Mouse (Mus musculus) hindbrain, embryonic 14.5 days (tissue): ENCODE data around the gene Il9r. TPM values are rescaled to one million over a fixed set of nuclear protein-coding genes. Genes with fewer than 3 reads are reported as not detected.

Experiments
- ATAC-seq: fragments of 200-750 bp; cut with Nextera tagmentation; 2 replicates; pipeline ENCODE4 v1.8.0; 2017; ENCODE audit warnings: moderate number of reproducible peaks, mild to moderate bottlenecking, moderate TSS enrichment, moderate library complexity; ENCODE audit not compliant: low FRiP score
- DNase-seq: peaks from one replicate; pipeline ENCODE4 v3.0.0-alpha.2; 2015; ENCODE audit warnings: low spot score
- H3K27ac ChIP-seq: fragments of 300-500 bp; sonication (generic); 2 replicates; pipeline ENCODE4 v1.5.1; 2014; ENCODE audit warnings: mild to moderate bottlenecking, moderate library complexity
- H3K27me3 ChIP-seq: fragments of 300-500 bp; sonication (generic); 2 replicates; pipeline ENCODE4 v1.6.1; 2014; ENCODE audit warnings: mild to moderate bottlenecking, low read length, mixed read lengths; ENCODE audit not compliant: control insufficient read depth, insufficient read depth
- H3K36me3 ChIP-seq: fragments of 300-500 bp; sonication (generic); replicated peaks from 2 replicates; pipeline ENCODE4 v1.6.1; 2014; ENCODE audit not compliant: control insufficient read depth, insufficient read depth
- H3K4me1 ChIP-seq: fragments of 300-500 bp; sonication (generic); replicated peaks from 2 replicates; pipeline ENCODE4 v1.6.1; 2014; ENCODE audit warnings: antibody characterized with exemption, low read length, mixed read lengths; ENCODE audit not compliant: control insufficient read depth, insufficient read depth
- H3K4me2 ChIP-seq: fragments of 300-500 bp; sonication (generic); replicated peaks from 2 replicates; pipeline ENCODE4 v1.6.1; 2014; ENCODE audit warnings: mild to moderate bottlenecking, moderate library complexity
- H3K4me3 ChIP-seq: fragments of 300-500 bp; sonication (generic); replicated peaks from 2 replicates; pipeline ENCODE4 v1.5.1; 2014; ENCODE audit warnings: mild to moderate bottlenecking, low read length
- H3K9ac ChIP-seq: fragments of 300-500 bp; sonication (generic); 2 replicates; pipeline ENCODE4 v1.6.1; 2014
- H3K9me3 ChIP-seq: fragments of 300-500 bp; sonication (generic); 2 replicates; pipeline ENCODE4 v1.6.1; 2016; ENCODE audit warnings: low read length; ENCODE audit not compliant: control insufficient read depth
- WGBS: fragments of 180-500 bp; shearing (Covaris S2); extraction: QIAGEN DNeasy Blood & Tissue Kit; methylation state at CpG from one replicate; pipeline ENCODE4 v1.1.7; 2014; 5-methylcytosine and 5-hydroxymethylcytosine counted together
- polyA plus RNA-seq: library from polyadenylated mRNA; unstranded; fragments of >200 nt; fragmentation: Nextera tagmentation; extraction: Ambion mirVana; gene quantifications from 2 replicates; pipeline ENCODE4 v1.2.1, GENCODE M21; 2014

Gene Il9r
- polyA plus RNA-seq, 1 experiment from 2014 or later: not detected

DNA sequence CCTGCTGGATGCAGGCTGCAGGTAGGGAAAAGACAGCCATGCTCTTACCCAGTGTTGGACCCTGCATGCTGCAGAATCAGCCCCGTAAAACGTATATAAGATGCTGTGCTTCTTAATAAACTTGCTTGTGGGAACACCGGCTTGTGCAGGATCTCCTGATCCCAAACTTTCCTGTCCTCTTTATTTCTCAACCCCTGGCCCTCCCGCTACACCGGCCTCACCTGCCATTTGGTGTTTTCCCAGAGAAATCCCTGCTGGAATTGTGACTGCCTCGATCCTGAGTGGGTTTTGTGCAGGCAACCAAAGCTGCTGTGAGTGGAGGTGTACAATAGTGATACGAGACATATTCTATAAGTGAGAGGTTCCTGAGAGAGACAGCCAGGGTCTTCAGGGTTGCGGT is 15.6 kb downstream of the Il9r start:
- Histone ChIP-seq H3K9me3 (no peaks in the 10 kb centered on the region), H3K27me3 (no peaks in the 10 kb centered on the region), H3K4me3 (no peak overlapping the region), H3K36me3 (no peaks in the 10 kb centered on the region), H3K4me2 (no peak overlapping the region), H3K4me1 (no peaks in the 10 kb centered on the region), H3K9ac (no peak overlapping the region), H3K27ac (no peak overlapping the region)
- ATAC-seq: no peak
- WGBS: 91% methylated on average over 8 of the region's 8 CpGs
- no peak for DNase-seq

DNA sequence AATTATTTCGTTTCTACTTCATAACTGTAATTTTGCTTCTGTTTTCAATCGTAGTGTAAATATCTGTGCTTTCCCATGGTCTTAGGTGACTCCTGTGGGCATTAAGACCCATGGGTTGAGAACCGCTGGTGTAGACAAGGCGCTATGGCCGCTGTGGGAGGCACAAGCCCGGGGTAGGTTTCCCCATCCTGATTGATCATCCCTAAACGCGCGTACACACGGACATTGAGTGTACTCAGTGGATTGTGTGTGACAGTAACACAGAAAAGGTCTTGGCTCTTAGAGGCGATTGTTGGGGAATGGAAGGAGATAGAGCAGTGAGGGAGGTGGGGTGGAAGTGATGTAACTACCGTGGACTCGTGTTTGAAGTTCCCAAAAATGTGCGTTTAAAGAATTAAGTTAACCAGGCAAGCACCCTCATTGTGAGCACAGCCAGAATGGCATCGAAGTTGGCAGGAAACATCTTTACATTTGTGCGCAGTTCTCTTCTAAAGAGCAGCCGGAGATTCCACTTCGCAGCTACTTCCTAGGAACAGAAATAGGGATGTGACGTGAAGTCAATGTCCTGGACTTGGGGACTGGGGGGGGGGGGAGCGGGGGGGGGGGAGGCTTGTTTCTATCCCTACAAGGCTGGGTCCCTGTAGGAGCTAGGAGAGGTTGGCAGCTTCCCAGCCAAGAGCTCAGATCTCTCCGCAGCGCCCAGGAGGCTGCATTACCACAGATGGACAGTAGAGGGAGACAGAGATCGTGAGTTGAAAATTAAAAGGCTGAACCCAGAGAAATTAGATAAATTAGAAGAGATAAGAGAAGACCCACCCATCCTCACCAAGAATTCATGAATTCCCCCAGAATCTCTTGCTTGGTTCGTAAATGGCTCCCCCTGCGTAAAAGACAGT is 17.9 kb downstream of the Il9r start:
- Histone ChIP-seq H3K4me3 (no peak overlapping the region), H3K4me1 (no peaks in the 10 kb centered on the region), H3K27ac (no peak overlapping the region), H3K9me3 (no peaks in the 10 kb centered on the region), H3K36me3 (no peaks in the 10 kb centered on the region), H3K27me3 (no peaks in the 10 kb centered on the region), H3K9ac (no peak overlapping the region), H3K4me2 (0 out of 2 replicates have a peak overlapping the region, but pooled peaks have one; percentile 10)
- ATAC-seq: peak; percentile 76; the same call in 1 of the 2 replicates
- 52% methylated on average over 24 of the region's 25 CpGs for WGBS
- peak; percentile 95 for DNase-seq

DNA sequence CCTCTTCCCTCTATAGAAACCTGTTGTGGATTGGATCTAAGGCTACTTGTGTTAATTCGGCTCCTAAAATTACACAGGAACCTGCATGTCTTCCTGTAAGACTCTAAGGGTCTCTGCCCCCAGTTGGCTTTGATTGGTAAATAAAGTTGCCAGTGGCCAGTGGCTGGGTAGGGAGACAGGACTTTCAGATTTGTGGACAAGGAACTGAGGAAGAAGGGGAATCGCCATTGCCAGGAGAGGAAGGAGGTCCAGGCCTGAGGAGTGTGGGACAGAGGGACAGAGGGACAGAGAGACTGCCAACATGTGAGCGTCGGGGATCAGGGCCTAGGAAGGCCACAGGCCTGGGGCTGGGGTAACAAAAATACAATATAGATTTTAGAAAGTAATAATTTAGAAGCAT is 18.8 kb downstream of the Il9r start:
- no peak overlapping the region for H3K9ac ChIP-seq
- H3K9me3 ChIP-seq: no peaks in the 10 kb centered on the region
- ATAC-seq (no peak), DNase-seq (no peak)
- no peak overlapping the region for H3K4me2 ChIP-seq
- H3K27ac ChIP-seq: no peak overlapping the region
- H3K4me1 ChIP-seq: no peaks in the 10 kb centered on the region
- no peak overlapping the region for H3K4me3 ChIP-seq
- 79% methylated on average over 4 of the region's 4 CpGs for WGBS
- no peaks in the 10 kb centered on the region for H3K36me3 ChIP-seq
- no peaks in the 10 kb centered on the region for H3K27me3 ChIP-seq

DNA sequence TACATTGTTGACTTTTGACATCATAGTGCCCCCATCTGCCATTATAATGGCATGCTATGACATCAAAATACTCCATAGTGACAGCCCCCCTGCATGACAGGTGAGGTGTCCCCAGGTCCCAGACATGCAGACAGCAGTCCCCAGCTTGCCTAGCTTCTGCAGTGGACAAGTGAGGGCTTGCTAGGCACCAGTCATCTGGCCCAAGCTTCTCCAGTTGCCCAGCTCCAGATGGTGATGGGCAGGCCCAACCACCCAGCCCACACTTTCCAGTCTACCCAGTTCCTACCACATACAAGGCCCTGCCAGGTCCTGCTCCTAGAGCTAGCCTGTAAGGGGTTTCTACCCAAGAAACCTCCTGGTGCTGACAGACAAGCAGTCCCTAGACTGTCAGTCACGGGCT is 21.6 kb downstream of the Il9r start:
- Histone ChIP-seq H3K4me3 (no peak overlapping the region), H3K4me2 (no peak overlapping the region), H3K9me3 (no peaks in the 10 kb centered on the region), H3K27me3 (no peaks in the 10 kb centered on the region), H3K27ac (no peak overlapping the region), H3K36me3 (no peaks in the 10 kb centered on the region), H3K9ac (no peak overlapping the region), H3K4me1 (no peaks in the 10 kb centered on the region)
- WGBS: 80% methylated on average over 1 of the region's 1 CpGs
- DNase-seq (no peak), ATAC-seq (no peak)

DNA sequence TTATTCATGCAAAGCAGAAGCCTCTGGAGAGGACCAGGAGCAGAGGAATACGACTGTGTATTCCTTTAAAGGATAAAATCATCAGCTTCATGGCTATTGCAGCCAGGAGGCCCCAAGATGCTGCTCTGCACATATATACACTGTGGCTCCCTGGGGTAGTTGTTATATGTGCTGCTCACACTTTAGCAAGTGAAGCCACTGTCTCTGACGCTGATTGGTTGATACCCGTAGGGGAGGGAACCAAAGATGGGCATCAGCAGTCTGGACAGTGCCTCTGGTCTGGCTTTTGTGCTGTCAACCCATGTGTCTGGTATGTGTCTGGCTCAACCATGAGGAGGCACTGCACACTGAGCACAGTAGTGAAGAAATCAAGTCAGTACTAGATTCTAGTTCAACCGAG is 33.4 kb downstream of the Il9r start:
- 76% methylated on average over 4 of the region's 4 CpGs for whole genome bisulfite sequencing
- Histone ChIP-seq H3K36me3 (no peaks in the 10 kb centered on the region), H3K9ac (no peak overlapping the region), H3K27ac (no peak overlapping the region), H3K4me3 (no peak overlapping the region), H3K9me3 (no peaks in the 10 kb centered on the region), H3K27me3 (no peaks in the 10 kb centered on the region), H3K4me1 (peaks cover 8% of the 10 kb centered on the region), H3K4me2 (no peak overlapping the region)
- no peak for DNase-seq
- no peak for ATAC-seq

DNA sequence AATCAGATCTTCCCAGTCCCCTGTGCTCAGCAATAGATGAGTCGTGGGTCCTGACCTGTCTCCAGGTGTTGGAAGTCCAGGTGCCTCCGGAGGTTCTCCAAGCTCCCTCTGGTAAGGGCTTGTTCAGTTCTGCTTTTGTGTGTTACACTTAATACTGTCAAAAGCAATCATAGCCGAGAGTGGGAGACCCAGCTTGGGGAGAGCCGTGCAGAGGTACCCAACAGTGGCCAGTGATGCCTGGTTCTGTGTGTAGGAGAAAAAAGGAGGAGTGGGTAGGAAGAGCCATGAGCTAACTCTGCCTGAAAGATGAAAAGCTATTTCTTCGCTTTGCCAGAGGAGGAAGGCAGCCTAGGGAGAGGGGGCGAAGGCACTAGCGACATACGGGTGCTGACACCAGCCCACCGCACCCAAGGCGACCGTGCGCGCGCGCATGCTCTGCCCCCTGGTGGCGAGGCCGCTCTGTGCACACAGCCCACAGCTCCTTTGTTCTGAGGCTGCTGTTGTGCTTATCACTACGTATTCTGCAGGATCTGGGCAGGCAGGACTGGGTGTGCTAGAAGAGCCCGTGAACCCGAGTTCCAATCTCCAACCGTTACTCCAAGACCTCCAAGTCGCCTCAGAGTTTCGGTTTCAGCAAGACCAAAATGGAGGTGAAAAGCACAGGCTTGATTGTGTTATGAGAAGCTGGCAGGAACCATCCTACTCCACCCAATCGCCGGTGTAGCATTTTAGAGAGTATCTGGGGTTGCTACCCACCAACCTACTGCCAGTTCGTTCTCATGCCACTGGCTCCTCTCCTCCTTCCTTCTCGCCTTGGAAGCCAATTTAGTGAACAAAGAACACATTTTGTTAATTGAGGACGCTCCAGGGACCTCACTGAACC is 37.9 kb downstream of the Il9r start:
- ATAC-seq: peak; percentile 92

DNA sequence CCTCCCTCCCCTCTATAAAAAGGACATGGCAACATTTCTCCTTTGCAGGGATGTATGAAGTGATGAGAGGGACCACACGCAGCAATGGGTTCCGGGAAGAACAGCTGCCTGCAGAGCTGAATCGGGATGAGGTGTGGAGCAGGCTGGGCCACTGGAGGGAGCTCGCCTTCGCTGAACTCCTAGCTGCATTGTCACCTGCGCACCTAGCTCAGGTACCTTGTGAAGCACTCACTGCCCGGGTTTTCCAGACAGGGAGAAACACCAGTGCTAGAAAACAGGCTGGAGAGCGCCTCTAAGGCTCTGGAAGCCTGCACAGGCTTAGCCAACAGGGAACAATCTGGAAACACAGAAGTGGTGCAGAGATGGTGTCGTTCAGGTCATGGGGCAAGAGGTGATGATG is 38.6 kb downstream of the Il9r start:
- peak; percentile 72 for DNase-seq
- peak overlapping the region; percentile 23 for H3K4me3 ChIP-seq
- WGBS: 10% methylated on average over 9 of the region's 9 CpGs
- peak overlapping the region; percentile 90 for H3K27ac ChIP-seq
- peak overlapping the region; percentile 62 for H3K4me2 ChIP-seq
- no peaks in the 10 kb centered on the region for H3K27me3 ChIP-seq
- peak; percentile 60 for ATAC-seq
- peaks cover 41% of the 10 kb centered on the region for H3K4me1 ChIP-seq
- H3K36me3 ChIP-seq: no peaks in the 10 kb centered on the region
- H3K9me3 ChIP-seq: no peaks in the 10 kb centered on the region
- H3K9ac ChIP-seq: peak overlapping the region; percentile 63

More for the DNA sequence above, 37.9 kb downstream of the Il9r start:
- Histone ChIP-seq H3K27ac (peak overlapping the region; percentile 90), H3K9ac (peak overlapping the region; percentile 63), H3K4me3 (peak overlapping the region; percentile 23), H3K4me1 (peaks cover 40% of the 10 kb centered on the region), H3K9me3 (no peaks in the 10 kb centered on the region), H3K36me3 (no peaks in the 10 kb centered on the region), H3K27me3 (no peaks in the 10 kb centered on the region), H3K4me2 (peak overlapping the region; percentile 62)
- 14% methylated on average over 28 of the region's 28 CpGs for WGBS
- peak; percentile 89 for DNase-seq

DNA sequence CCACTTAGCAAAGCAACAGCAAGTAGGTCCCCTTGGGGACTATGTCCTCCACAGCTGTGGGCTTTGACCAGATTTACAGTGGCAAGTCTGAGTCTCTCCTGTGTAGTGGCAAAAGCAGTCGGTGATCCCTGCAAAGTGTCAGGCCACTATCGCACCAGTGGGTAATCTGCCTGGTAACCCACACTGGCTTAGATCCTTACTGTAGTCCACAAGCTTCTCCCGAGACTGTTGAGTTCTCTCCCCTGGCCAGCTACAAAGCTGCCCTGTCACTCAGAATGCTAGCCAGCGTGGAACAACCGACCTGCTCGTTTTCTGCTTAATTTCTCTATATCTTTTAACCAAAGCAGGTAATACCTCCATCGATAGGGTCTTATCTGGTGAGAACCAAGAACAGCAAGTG is 39.7 kb downstream of the Il9r start:
- no peak for DNase-seq
- H3K9me3 ChIP-seq: no peaks in the 10 kb centered on the region
- H3K36me3 ChIP-seq: no peaks in the 10 kb centered on the region
- H3K4me3 ChIP-seq: no peak overlapping the region
- H3K27me3 ChIP-seq: no peaks in the 10 kb centered on the region
- ATAC-seq: no peak
- WGBS: 67% methylated on average over 7 of the region's 7 CpGs
- peak overlapping the region; percentile 90 for H3K27ac ChIP-seq
- no peak overlapping the region for H3K4me2 ChIP-seq
- H3K9ac ChIP-seq: no peak overlapping the region
- peaks cover 41% of the 10 kb centered on the region for H3K4me1 ChIP-seq

DNA sequence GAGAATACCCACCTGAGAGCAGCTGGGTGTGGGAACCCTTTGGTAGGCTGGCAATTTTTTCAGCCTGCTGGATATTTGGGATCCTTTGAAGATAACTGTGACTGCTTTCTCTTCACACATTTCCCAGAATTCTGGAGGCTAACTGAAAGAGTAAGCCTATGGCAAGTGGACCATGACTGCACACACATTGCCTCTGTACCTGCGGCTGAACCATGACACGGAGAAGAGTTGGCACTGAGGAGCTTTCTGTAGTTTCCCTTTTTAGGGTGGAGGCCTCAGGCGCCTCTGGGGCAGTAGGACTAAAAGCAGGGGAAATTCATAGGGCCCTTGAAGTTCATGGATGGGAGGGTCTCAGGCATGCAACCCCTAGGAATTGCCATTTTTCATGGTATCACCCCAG is 40.9 kb downstream of the Il9r start:
- H3K9ac ChIP-seq: no peak overlapping the region
- no peaks in the 10 kb centered on the region for H3K9me3 ChIP-seq
- DNase-seq (no peak), ATAC-seq (no peak)
- H3K4me1 ChIP-seq: peaks cover 41% of the 10 kb centered on the region
- H3K27ac ChIP-seq: peak overlapping the region; percentile 92
- H3K4me3 ChIP-seq: no peak overlapping the region
- H3K36me3 ChIP-seq: no peaks in the 10 kb centered on the region
- no peak overlapping the region for H3K4me2 ChIP-seq
- 81% methylated on average over 3 of the region's 3 CpGs for WGBS
- H3K27me3 ChIP-seq: no peaks in the 10 kb centered on the region
